Mouse (Mus musculus) cerebellum, postnatal 14 days (tissue): Measurements from ENCODE around the gene Fn1.

ENCODE experiments used
- DNase-seq, 2 experiments: peaks; one replicate each; pipeline ENCODE4 v3.0.0; 2021; ENCODE audit warnings: mixed read lengths in 2 of 2

Fn1 gene

GRCm38 (mm10) chr1:71652551-71653399 lies at the start of gene Fn1:
TSS of gene Fn1 (minus strand) at chr1:71653200.
- DNase-seq = peak; percentile 72 to 77

- no peak for DNase-seq
Measured at GRCm38 (mm10) chr1:71696093-71696492, 43.1 kb upstream of the Fn1 start.

GRCm38 (mm10) chr1:71691472-71692277 lies 38.7 kb upstream of the Fn1 start:
- DNase-seq = no peak

- no peak for DNase-seq
Measured at GRCm38 (mm10) chr1:71688926-71689303, 35.9 kb upstream of the Fn1 start.

GRCm38 (mm10) chr1:71688272-71688925 lies 35.4 kb upstream of the Fn1 start:
- DNase-seq = no peak

- DNase-seq = no peak
Measured at GRCm38 (mm10) chr1:71686791-71687190, 33.8 kb upstream of the Fn1 start.

- DNase-seq = peak; percentile 23 to 46
Measured at GRCm38 (mm10) chr1:71683736-71684135, 30.7 kb upstream of the Fn1 start.

- DNase-seq = no peak
Measured at GRCm38 (mm10) chr1:71682194-71682715, 29.3 kb upstream of the Fn1 start.

- no peak for DNase-seq
Measured at GRCm38 (mm10) chr1:71681306-71681705, 28.3 kb upstream of the Fn1 start.

- no peak for DNase-seq
Measured at GRCm38 (mm10) chr1:71680046-71680672, 27.2 kb upstream of the Fn1 start.

GRCm38 (mm10) chr1:71675420-71675819 lies 22.4 kb upstream of the Fn1 start:
- no peak for DNase-seq

GRCm38 (mm10) chr1:71674274-71674673 lies 21.3 kb upstream of the Fn1 start:
- DNase-seq = no peak

- no peak for DNase-seq
Measured at GRCm38 (mm10) chr1:71673398-71673910, 20.5 kb upstream of the Fn1 start.

GRCm38 (mm10) chr1:71672346-71672745 lies 19.3 kb upstream of the Fn1 start:
- no peak for DNase-seq

GRCm38 (mm10) chr1:71663242-71663641 lies 10.2 kb upstream of the Fn1 start:
- no peak for DNase-seq

GRCm38 (mm10) chr1:71658632-71659031 lies 5.6 kb upstream of the Fn1 start:
- no peak for DNase-seq

GRCm38 (mm10) chr1:71656309-71656708 lies 3.3 kb upstream of the Fn1 start:
- DNase-seq = no peak

- no peak for DNase-seq
Measured at GRCm38 (mm10) chr1:71654221-71654620, 1.2 kb upstream of the Fn1 start.

- peak; percentile 3 to 6 for DNase-seq
Measured at GRCm38 (mm10) chr1:71653400-71654159, 580 bp upstream of the Fn1 start.

GRCm38 (mm10) chr1:71651828-71652227 lies 1.2 kb downstream of the Fn1 start:
- DNase-seq = no peak

- no peak for DNase-seq
Measured at GRCm38 (mm10) chr1:71651315-71651714, 1.7 kb downstream of the Fn1 start.

- DNase-seq = no peak
Measured at GRCm38 (mm10) chr1:71650741-71651140, 2.3 kb downstream of the Fn1 start.
